Comparison of ENCODE assay signal across 9 mouse cellular contexts in the genomic region with DNA sequence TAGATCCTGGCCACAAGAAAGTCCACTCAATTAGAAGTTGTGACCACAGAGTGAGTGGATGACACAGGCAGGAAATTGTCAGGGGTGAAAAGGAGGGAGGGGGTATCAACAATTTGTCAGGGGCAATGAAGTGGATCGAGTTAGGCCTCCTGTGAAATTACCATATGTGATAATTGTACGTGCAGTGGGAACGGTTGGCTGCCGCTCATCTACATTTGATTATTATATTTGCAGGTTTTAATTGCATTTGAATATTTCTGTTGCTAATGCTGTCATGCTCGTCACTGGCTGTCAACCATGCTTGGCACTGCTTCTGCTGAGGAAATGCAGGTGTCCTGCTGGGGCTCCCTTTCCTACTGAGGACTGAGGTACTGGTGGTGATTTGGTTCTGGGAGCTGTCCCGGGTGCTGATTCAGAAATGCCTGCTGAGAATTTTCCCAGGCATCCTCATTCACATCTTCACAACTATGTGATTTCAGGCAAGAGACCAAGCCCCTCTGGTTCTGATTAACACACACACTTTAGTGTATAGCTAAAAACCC.
DNase-seq lines count a peak whose midpoint lies in the region; ATAC-seq and TF ChIP-seq lines count a peak whose summit lies in the region.
"Had no signal": no experiment of that assay in that cellular context is flagged by ENCODE, and none has a peak within 500 bp of the region (broad histone marks: within the 10 kb centered on the region; RNA-seq: fewer than 3 reads in every experiment).

No protein-coding gene starts in this region.

- 66% methylated on average over 6 of the region's 6 CpGs for WGBS in limb, embryonic 11.5 days

- DNase-seq in kidney, adult 18-20 months, result peak; percentile 3
- no peak for DNase-seq in kidney, adult 9 months
- DNase-seq in MEL (ENCODE audit: low read depth, low spot score), result peak; percentile 10
- peak; percentile 24 for DNase-seq in embryo, embryonic 9.5 days (ENCODE audit: extremely low spot score)
- DNase-seq in limb, embryonic 11.5 days (ENCODE audit: low spot score), result peak; percentile 78
- DNase-seq in right cerebral cortex, adult 18-20 months, result no peak
- DNase-seq in left cerebral cortex, adult 18-20 months (ENCODE audit: low spot score in 2 of 2), result no peak
- DNase-seq: thymus, postnatal 36 days had no signal

- H3K9me3 ChIP-seq in MEL (replicated peaks; ENCODE audit: insufficient read depth, low read length), result no peaks in the 10 kb centered on the region
- no peaks in the 10 kb centered on the region for H3K9me3 ChIP-seq in limb, embryonic 11.5 days (ENCODE audit: control insufficient read depth, low read length)
- H3K9me3 ChIP-seq: liver, embryonic 15.5 days had no signal

- no peak for TF ChIP-seq EP300 in MEL (IDR thresholded peaks at IDR 0.05; ENCODE audit: low read depth in 1 of 2, low read length in 2 of 2)

- no peaks in the 10 kb centered on the region for H3K27me3 ChIP-seq in MEL (ENCODE audit: control insufficient read depth in 1 of 2, insufficient read depth in 2 of 2, low read length in 2 of 2)
- no peaks in the 10 kb centered on the region for H3K27me3 ChIP-seq in limb, embryonic 11.5 days (ENCODE audit: control insufficient read depth, insufficient read depth, low read length)
- H3K27me3 ChIP-seq: liver, embryonic 15.5 days had no signal

- no peak overlapping the region for H3K27ac ChIP-seq in MEL (ENCODE audit: control insufficient read depth, low read depth, low read length)
- H3K27ac ChIP-seq in limb, embryonic 11.5 days (replicated peaks; ENCODE audit: low read depth, low read length), result no peak overlapping the region
- H3K27ac ChIP-seq: liver, embryonic 15.5 days had no signal

- H3K9ac ChIP-seq in MEL (ENCODE audit: control insufficient read depth, low read depth, low read length, poor library complexity, severe bottlenecking), result no peak overlapping the region
- no peak overlapping the region for H3K9ac ChIP-seq in limb, embryonic 11.5 days (ENCODE audit: low read length)
- H3K9ac ChIP-seq: liver, embryonic 15.5 days had no signal

- no peak for TF ChIP-seq CTCF in MEL (IDR thresholded peaks at IDR 0.05 in 2 of 3, conservative IDR thresholded peaks at IDR 0.05 in 1 of 3; ENCODE audit: control insufficient read depth in 1 of 3, insufficient read depth in 1 of 3, low read depth in 2 of 3, low read length in 3 of 3, poor library complexity in 1 of 3, severe bottlenecking in 1 of 3)

- H3K4me1 ChIP-seq in MEL (ENCODE audit: control insufficient read depth in 1 of 2, insufficient read depth in 2 of 2, low read length in 2 of 2), result no peaks in the 10 kb centered on the region
- no peaks in the 10 kb centered on the region for H3K4me1 ChIP-seq in limb, embryonic 11.5 days (ENCODE audit: control insufficient read depth, insufficient read depth, low read length)
- H3K4me1 ChIP-seq: liver, embryonic 15.5 days had no signal

- H3K79me2 ChIP-seq in MEL (ENCODE audit: control insufficient read depth, insufficient read depth, low read length, poor library complexity), result no peaks in the 10 kb centered on the region

- H3K36me3 ChIP-seq in MEL (ENCODE audit: control insufficient read depth in 1 of 2, insufficient read depth in 2 of 2, low read length in 2 of 2), result no peaks in the 10 kb centered on the region
- no peaks in the 10 kb centered on the region for H3K36me3 ChIP-seq in limb, embryonic 11.5 days (ENCODE audit: control insufficient read depth, insufficient read depth, low read length)
- H3K36me3 ChIP-seq: liver, embryonic 15.5 days had no signal

- no peak for TF ChIP-seq RAD21 in MEL (IDR thresholded peaks at IDR 0.05; ENCODE audit: low read depth, low read length)

- H3K4me2 ChIP-seq in limb, embryonic 11.5 days (ENCODE audit: low read depth, severe bottlenecking), result no peak overlapping the region
- H3K4me2 ChIP-seq: liver, embryonic 15.5 days had no signal

- no peak for ATAC-seq in limb, embryonic 11.5 days (ENCODE audit: insufficient number of reproducible peaks, low FRiP score, low TSS enrichment, low read depth)

- no peak for TF ChIP-seq POLR2A in MEL (IDR thresholded peaks at IDR 0.05; ENCODE audit: control insufficient read depth in 1 of 2, insufficient read depth in 1 of 2, low read depth in 1 of 2, low read length in 2 of 2, poor library complexity in 1 of 2)

- no peak overlapping the region for H3K4me3 ChIP-seq in MEL (ENCODE audit: control insufficient read depth in 1 of 2, insufficient read depth in 1 of 2, low read depth in 2 of 2, low read length in 2 of 2)
- H3K4me3 ChIP-seq in limb, embryonic 11.5 days (ENCODE audit: low read depth, low read length), result no peak overlapping the region
- H3K4me3 ChIP-seq: liver, embryonic 15.5 days had no signal

TF ChIP-seq in MEL, 35 proteins besides CTCF, POLR2A, EP300 and RAD21:
- no peak for TF ChIP-seq UBTF (IDR thresholded peaks at IDR 0.05; ENCODE audit: borderline replicate concordance, insufficient read depth, low read depth, low read length)
- TF ChIP-seq MXI1 (IDR thresholded peaks at IDR 0.05; ENCODE audit: low read depth, low read length), result no peak
- TF ChIP-seq NRF1 (IDR thresholded peaks at IDR 0.05; ENCODE audit: insufficient read depth, low read depth, low read length, poor library complexity, severe bottlenecking), result no peak
- TF ChIP-seq E2F4 (IDR thresholded peaks at IDR 0.05; ENCODE audit: borderline replicate concordance, low read depth, low read length), result no peak
- TF ChIP-seq SMC3 (IDR thresholded peaks at IDR 0.05; ENCODE audit: low read depth, low read length), result no peak
- no peak for TF ChIP-seq TAL1 (IDR thresholded peaks at IDR 0.05; ENCODE audit: low read length)
- no peak for TF ChIP-seq CHD2 (IDR thresholded peaks at IDR 0.05; ENCODE audit: low read length)
- no peak for TF ChIP-seq KAT2A (conservative IDR thresholded peaks at IDR 0.05; ENCODE audit: low read depth, low read length)

Comparison
In these comparisons a context has a peak if more than half of its experiments do, and no peak if none do; other contexts are left out.
1. DNase-seq: peak in kidney, adult 18-20 months (single experiment), MEL (single experiment), embryo, embryonic 9.5 days (single experiment) and limb, embryonic 11.5 days (single experiment); none in kidney, adult 9 months (single experiment), right cerebral cortex, adult 18-20 months (single experiment) and left cerebral cortex, adult 18-20 months (0 of 2).